Mouse (Mus musculus): ENCODE measurements around the gene Fam53b. TPM values are rescaled to one million over a fixed set of nuclear protein-coding genes. Genes with fewer than 3 reads are reported as not detected.

Gene Fam53b
- polyA plus RNA-seq, 1 experiment from 2014 or later = 36.0 TPM

DNA sequence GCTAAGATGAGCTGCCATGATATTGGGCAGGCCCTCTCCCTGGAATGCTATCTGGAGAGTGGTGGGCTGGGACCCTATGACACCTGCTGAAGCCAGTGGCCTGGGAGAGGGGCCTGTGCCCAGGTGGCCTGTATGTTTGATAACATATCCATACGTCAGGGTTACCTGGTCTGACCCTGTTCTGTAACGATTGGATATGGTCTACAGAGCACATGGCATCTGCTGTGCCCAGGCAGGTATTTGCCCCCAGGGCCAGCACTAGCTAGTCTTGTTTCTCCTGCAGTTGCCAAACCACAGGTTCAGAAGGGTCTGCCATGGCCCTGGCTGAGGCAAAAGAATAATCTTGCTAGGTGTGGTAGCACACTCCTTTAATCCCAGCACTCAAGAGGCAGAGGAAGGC is 120.1 kb downstream of the Fam53b start:
- no peak overlapping the region for H3K9ac ChIP-seq (ENCODE audit: low read length)
- H3K27ac ChIP-seq (ENCODE audit: low read length) = no peak overlapping the region
- peaks cover 16% of the 10 kb centered on the region for H3K4me1 ChIP-seq (replicated peaks; ENCODE audit: control insufficient read depth, insufficient read depth, low read length)
- H3K4me2 ChIP-seq (ENCODE audit: low read depth, low read length) = no peak overlapping the region
- H3K27me3 ChIP-seq (ENCODE audit: control insufficient read depth, insufficient read depth, low read depth, low read length) = no peaks in the 10 kb centered on the region
- no peak overlapping the region for H3K4me3 ChIP-seq (ENCODE audit: low read length)
- 89% methylated on average over 2 of the region's 2 CpGs for WGBS
- ATAC-seq (ENCODE audit: low read depth) = no peak
- 0 out of 2 replicates have a peak, but pooled peaks cover 2% of the 10 kb centered on the region for H3K9me3 ChIP-seq (ENCODE audit: control insufficient read depth, low read length)
- H3K36me3 ChIP-seq (ENCODE audit: control insufficient read depth, insufficient read depth, low read length) = no peaks in the 10 kb centered on the region

DNA sequence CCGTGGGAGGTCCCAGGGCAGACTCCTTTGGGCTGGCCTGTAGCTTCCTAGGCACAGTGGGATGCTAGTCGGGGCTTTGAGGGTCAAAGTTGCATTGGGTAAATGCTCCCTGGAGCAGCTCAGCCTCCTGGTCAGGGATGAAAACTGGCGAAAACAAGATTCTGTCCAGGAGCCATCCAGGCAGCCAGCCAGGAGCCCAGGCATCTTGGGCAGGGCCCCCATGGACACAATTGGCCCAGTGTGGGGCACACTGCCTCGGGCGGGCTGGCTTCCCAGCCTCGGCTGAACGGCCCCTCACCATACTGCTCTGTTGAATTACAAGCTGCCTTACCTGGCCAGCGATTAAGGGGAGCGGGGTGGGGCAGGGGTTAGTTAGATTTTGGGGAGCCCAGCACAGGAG is 121.0 kb downstream of the Fam53b start:
- no peak overlapping the region for H3K4me2 ChIP-seq (ENCODE audit: low read depth, low read length)
- no peak overlapping the region for H3K4me3 ChIP-seq (ENCODE audit: low read length)
- H3K27me3 ChIP-seq (ENCODE audit: control insufficient read depth, insufficient read depth, low read depth, low read length) = no peaks in the 10 kb centered on the region
- H3K9ac ChIP-seq (ENCODE audit: low read length) = no peak overlapping the region
- no peak overlapping the region for H3K27ac ChIP-seq (ENCODE audit: low read length)
- no peak for ATAC-seq (ENCODE audit: low read depth)
- WGBS = 72% methylated on average over 9 of the region's 9 CpGs
- peaks cover 25% of the 10 kb centered on the region for H3K4me1 ChIP-seq (replicated peaks; ENCODE audit: control insufficient read depth, insufficient read depth, low read length)
- H3K9me3 ChIP-seq (ENCODE audit: control insufficient read depth, low read length) = 0 out of 2 replicates have a peak, but pooled peaks cover 2% of the 10 kb centered on the region
- H3K36me3 ChIP-seq (ENCODE audit: control insufficient read depth, insufficient read depth, low read length) = no peaks in the 10 kb centered on the region

GRCm38 (mm10) chr7:132690716-132691472 is 122.8 kb downstream of the Fam53b start:
- Histone ChIP-seq H3K9ac (ENCODE audit: low read length) (no peak overlapping the region), H3K27me3 (ENCODE audit: control insufficient read depth, insufficient read depth, low read depth, low read length) (no peaks in the 10 kb centered on the region), H3K4me3 (ENCODE audit: low read length) (no peak overlapping the region), H3K4me2 (ENCODE audit: low read depth, low read length) (no peak overlapping the region), H3K27ac (ENCODE audit: low read length) (no peak overlapping the region), H3K36me3 (ENCODE audit: control insufficient read depth, insufficient read depth, low read length) (no peaks in the 10 kb centered on the region), H3K4me1 (replicated peaks; ENCODE audit: control insufficient read depth, insufficient read depth, low read length) (peaks cover 30% of the 10 kb centered on the region), H3K9me3 (ENCODE audit: control insufficient read depth, low read length) (0 out of 2 replicates have a peak, but pooled peaks cover 2% of the 10 kb centered on the region)
- no peak for ATAC-seq (ENCODE audit: low read depth)
- 79% methylated on average over 14 of the region's 14 CpGs for WGBS

DNA sequence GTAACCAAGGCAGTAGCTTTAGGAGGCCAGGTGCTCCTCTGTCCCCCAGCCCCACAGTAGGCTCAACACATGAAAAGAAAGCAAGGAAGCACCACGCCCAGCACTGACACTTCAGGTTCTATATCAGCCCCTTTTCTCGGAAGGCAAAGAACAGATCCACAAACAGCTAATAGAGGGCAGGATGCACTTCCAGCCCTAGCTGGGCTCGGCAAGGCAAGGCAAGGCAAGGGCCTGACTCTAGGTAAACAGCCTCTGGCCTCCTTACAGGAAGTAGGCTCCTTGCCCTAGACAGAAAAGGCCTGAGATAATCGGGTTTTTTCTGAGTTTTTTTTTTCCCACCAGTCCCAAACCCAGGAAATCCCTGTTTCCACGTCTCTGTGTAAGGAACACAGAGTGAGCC is 124.0 kb downstream of the Fam53b start:
- Histone ChIP-seq H3K27me3 (ENCODE audit: control insufficient read depth, insufficient read depth, low read depth, low read length) (no peaks in the 10 kb centered on the region), H3K4me1 (replicated peaks; ENCODE audit: control insufficient read depth, insufficient read depth, low read length) (peaks cover 30% of the 10 kb centered on the region), H3K4me3 (ENCODE audit: low read length) (no peak overlapping the region), H3K27ac (ENCODE audit: low read length) (peak overlapping the region; percentile 94), H3K9ac (ENCODE audit: low read length) (0 out of 2 replicates have a peak overlapping the region, but pooled peaks have one; percentile 5), H3K36me3 (ENCODE audit: control insufficient read depth, insufficient read depth, low read length) (no peaks in the 10 kb centered on the region), H3K4me2 (ENCODE audit: low read depth, low read length) (no peak overlapping the region), H3K9me3 (ENCODE audit: control insufficient read depth, low read length) (no peaks in the 10 kb centered on the region)
- ATAC-seq (ENCODE audit: low read depth) = no peak
- 30% methylated on average over 5 of the region's 5 CpGs for WGBS

- H3K4me3 ChIP-seq (ENCODE audit: low read length) = no peak overlapping the region
- H3K4me1 ChIP-seq (replicated peaks; ENCODE audit: control insufficient read depth, insufficient read depth, low read length) = peaks cover 30% of the 10 kb centered on the region
- peak; percentile 77 for ATAC-seq (ENCODE audit: low read depth)
- 20% methylated on average over 5 of the region's 5 CpGs for WGBS
- H3K4me2 ChIP-seq (ENCODE audit: low read depth, low read length) = no peak overlapping the region
- H3K36me3 ChIP-seq (ENCODE audit: control insufficient read depth, insufficient read depth, low read length) = no peaks in the 10 kb centered on the region
- no peaks in the 10 kb centered on the region for H3K27me3 ChIP-seq (ENCODE audit: control insufficient read depth, insufficient read depth, low read depth, low read length)
- H3K9ac ChIP-seq (ENCODE audit: low read length) = no peak overlapping the region
- H3K27ac ChIP-seq (ENCODE audit: low read length) = peak overlapping the region; percentile 94
- no peaks in the 10 kb centered on the region for H3K9me3 ChIP-seq (ENCODE audit: control insufficient read depth, low read length)
These were observed 125.0 kb downstream of the Fam53b start for GRCm38 (mm10) chr7:132688721-132689120.

- Histone ChIP-seq H3K4me1 (replicated peaks; ENCODE audit: control insufficient read depth, insufficient read depth, low read length) (peaks cover 30% of the 10 kb centered on the region), H3K27ac (ENCODE audit: low read length) (peak overlapping the region; percentile 94), H3K4me3 (ENCODE audit: low read length) (no peak overlapping the region), H3K9ac (ENCODE audit: low read length) (0 out of 2 replicates have a peak overlapping the region, but pooled peaks have one; percentile 27), H3K9me3 (ENCODE audit: control insufficient read depth, low read length) (no peaks in the 10 kb centered on the region), H3K4me2 (ENCODE audit: low read depth, low read length) (no peak overlapping the region), H3K27me3 (ENCODE audit: control insufficient read depth, insufficient read depth, low read depth, low read length) (no peaks in the 10 kb centered on the region), H3K36me3 (ENCODE audit: control insufficient read depth, insufficient read depth, low read length) (no peaks in the 10 kb centered on the region)
- peak; percentile 29; the same call in 1 of the 2 replicates for ATAC-seq (ENCODE audit: low read depth)
- whole genome bisulfite sequencing = 38% methylated on average over 2 of the region's 2 CpGs
These were observed 125.8 kb downstream of the Fam53b start for GRCm38 (mm10) chr7:132687897-132688296.

GRCm38 (mm10) chr7:132686515-132686914 is 127.2 kb downstream of the Fam53b start:
- Histone ChIP-seq H3K4me2 (ENCODE audit: low read depth, low read length) (no peak overlapping the region), H3K36me3 (ENCODE audit: control insufficient read depth, insufficient read depth, low read length) (no peaks in the 10 kb centered on the region), H3K27me3 (ENCODE audit: control insufficient read depth, insufficient read depth, low read depth, low read length) (no peaks in the 10 kb centered on the region), H3K9ac (ENCODE audit: low read length) (no peak overlapping the region), H3K4me1 (replicated peaks; ENCODE audit: control insufficient read depth, insufficient read depth, low read length) (peaks cover 30% of the 10 kb centered on the region), H3K27ac (ENCODE audit: low read length) (no peak overlapping the region), H3K9me3 (ENCODE audit: control insufficient read depth, low read length) (no peaks in the 10 kb centered on the region), H3K4me3 (ENCODE audit: low read length) (no peak overlapping the region)
- ATAC-seq (ENCODE audit: low read depth) = no peak
- WGBS = 83% methylated on average over 3 of the region's 3 CpGs

DNA sequence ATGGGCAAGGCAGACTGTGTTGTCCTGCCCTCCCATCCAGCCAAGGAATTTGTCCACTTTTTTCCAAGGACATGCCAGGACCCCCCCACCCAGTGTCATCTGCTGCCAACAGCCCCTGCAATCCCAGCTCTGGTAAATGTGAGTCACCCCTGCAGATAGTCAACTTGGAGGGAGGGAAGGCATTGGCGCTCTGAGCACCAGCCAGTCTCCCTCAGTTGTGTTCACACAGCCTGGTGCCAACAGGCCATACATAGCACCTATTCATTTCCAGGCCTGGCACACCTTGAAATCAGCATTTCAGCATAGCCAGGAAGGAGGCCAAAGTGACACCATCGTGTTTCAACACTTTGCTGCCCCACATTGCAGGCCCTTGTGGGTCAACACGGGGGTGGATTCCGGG is 129.8 kb downstream of the Fam53b start:
- no peaks in the 10 kb centered on the region for H3K36me3 ChIP-seq (ENCODE audit: control insufficient read depth, insufficient read depth, low read length)
- no peak overlapping the region for H3K9ac ChIP-seq (ENCODE audit: low read length)
- H3K4me2 ChIP-seq (ENCODE audit: low read depth, low read length) = no peak overlapping the region
- no peaks in the 10 kb centered on the region for H3K27me3 ChIP-seq (ENCODE audit: control insufficient read depth, insufficient read depth, low read depth, low read length)
- H3K9me3 ChIP-seq (ENCODE audit: control insufficient read depth, low read length) = no peaks in the 10 kb centered on the region
- no peak overlapping the region for H3K4me3 ChIP-seq (ENCODE audit: low read length)
- H3K4me1 ChIP-seq (replicated peaks; ENCODE audit: control insufficient read depth, insufficient read depth, low read length) = peaks cover 16% of the 10 kb centered on the region
- ATAC-seq (ENCODE audit: low read depth) = no peak
- 80% methylated on average over 4 of the region's 4 CpGs for WGBS
- H3K27ac ChIP-seq (ENCODE audit: low read length) = no peak overlapping the region

DNA sequence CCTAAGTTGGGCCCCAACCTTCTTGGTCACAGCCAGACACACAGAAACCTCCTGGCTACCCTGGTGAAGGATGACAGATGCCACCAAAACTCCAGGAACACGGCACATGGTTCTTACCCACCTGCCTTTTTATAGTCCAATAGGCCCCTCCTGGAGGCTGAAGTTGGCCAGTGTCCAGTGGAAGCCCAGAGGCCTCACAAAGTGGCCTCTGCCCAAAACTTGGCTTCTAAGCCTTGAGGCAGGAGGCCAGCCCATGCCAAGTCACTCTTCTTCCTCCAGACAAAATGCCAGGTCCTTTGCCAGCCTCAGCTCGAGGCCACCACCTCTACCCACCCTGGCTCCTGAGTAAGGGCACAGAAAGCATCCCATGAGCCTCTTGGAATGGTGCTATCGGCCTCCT is 130.8 kb downstream of the Fam53b start:
- no peak overlapping the region for H3K4me3 ChIP-seq (ENCODE audit: low read length)
- WGBS = 77% methylated on average over 3 of the region's 3 CpGs

More for the DNA sequence above, 130.8 kb downstream of the Fam53b start:
- H3K36me3 ChIP-seq (ENCODE audit: control insufficient read depth, insufficient read depth, low read length) = no peaks in the 10 kb centered on the region
- H3K27me3 ChIP-seq (ENCODE audit: control insufficient read depth, insufficient read depth, low read depth, low read length) = no peaks in the 10 kb centered on the region
- no peak for ATAC-seq (ENCODE audit: low read depth)
- no peak overlapping the region for H3K9ac ChIP-seq (ENCODE audit: low read length)
- H3K27ac ChIP-seq (ENCODE audit: low read length) = no peak overlapping the region
- no peaks in the 10 kb centered on the region for H3K9me3 ChIP-seq (ENCODE audit: control insufficient read depth, low read length)
- H3K4me1 ChIP-seq (replicated peaks; ENCODE audit: control insufficient read depth, insufficient read depth, low read length) = peaks cover 6% of the 10 kb centered on the region
- no peak overlapping the region for H3K4me2 ChIP-seq (ENCODE audit: low read depth, low read length)

Data from lung, embryonic 16.5 days (tissue).